Mouse (Mus musculus): ENCODE measurements at regions not wholly inside any gene's neighbourhood (a gene's known extent, or its start where the extent isn't known, plus 50 kb on each side); places are given as distances from the start of the nearest gene placed in this dataset.

DNA sequence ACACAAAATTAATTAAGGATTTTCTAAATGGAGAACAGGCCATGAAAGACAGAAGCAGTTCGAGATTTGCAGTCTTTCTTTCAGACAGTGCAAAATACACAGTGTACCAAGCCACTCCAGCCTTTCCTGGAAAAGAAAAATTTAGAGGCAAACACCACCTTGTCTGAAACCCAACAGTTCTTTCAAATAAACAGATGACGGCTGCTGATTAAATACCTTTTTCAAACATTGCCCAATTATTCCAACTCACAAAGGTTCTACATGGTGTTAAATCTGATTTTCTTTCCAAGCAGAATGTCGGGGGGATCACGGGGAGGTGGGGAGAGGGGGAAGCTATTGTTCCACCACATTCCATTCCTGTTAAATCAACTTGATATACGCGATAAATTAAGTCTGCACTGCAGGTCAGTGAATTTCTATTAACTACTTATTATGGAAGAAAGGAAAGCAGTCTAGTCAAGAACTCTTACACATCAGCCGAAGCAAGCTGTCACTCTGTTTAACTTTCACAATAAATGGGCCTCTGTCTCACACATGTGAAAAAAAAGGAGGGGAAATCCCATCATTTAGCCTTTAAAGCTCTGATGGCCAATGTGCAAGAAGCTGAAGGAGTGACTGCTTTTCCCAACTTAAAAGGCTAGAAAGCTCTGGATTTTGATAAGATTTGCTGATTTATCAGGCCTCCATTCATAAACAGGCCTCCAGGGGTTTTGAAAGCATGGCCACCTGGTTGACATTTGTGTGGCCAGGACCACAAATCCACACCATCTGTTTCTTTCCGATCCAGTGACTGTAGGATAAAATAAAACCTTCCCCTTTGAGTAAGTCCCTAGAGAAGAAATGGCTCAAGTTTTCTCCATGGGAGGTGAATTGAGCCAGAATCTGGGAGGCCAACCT lies 165.4 kb downstream of the Nedd1 start:
- Histone ChIP-seq H3K36me3 (no peaks in the 10 kb centered on the region), H3K9ac (replicated peaks) (no peak overlapping the region), H3K4me2 (replicated peaks) (peak overlapping the region; percentile 42), H3K27me3 (0 out of 2 replicates have a peak, but pooled peaks cover 2% of the 10 kb centered on the region), H3K27ac (peak overlapping the region; percentile 74), H3K4me1 (replicated peaks) (peaks cover 30% of the 10 kb centered on the region), H3K9me3 (no peaks in the 10 kb centered on the region), H3K4me3 (replicated peaks) (0 out of 2 replicates have a peak overlapping the region, but pooled peaks have one; percentile 12)
- ATAC-seq: peak; percentile 77
- WGBS: 3% methylated on average over 8 of the region's 8 CpGs

DNA sequence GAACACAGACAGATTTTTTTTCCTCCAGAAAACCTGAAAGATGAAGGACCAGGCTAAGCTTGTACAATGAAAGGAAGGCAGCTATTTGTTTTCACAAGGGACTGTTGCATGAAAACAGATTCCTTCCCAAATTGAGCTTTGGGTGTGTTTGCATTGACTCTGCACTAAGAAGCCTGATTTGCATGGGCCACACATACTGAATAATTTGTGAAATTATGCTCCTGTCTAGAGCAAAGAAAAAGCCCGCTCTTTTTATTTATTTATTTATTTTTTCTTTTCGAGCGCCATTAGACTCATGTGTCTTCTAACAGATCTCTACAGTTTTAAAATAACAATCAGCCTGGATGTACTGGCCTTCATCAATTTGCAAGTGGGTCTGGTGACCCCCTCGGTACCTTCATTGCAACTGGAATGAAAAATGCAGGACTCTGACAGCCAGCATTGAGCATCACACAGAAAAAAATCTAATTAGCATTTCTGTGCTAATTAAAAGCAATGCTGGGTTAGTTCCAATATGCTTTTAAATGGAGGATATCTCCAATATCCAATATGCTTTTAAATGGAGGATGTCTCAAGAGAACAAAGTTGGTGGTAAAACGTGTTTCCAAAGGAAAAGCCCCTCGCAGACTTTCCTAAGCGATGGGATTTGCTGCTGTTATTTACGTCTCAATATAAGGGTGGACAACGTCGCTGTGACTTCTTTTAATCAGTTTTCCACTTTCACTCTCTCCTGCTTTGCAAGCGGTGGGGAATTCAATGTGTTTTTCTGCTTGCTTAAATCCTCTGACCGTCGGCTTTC lies 166.3 kb downstream of the Nedd1 start:
- 0 out of 2 replicates have a peak, but pooled peaks cover 2% of the 10 kb centered on the region for H3K27me3 ChIP-seq
- H3K4me2 ChIP-seq (replicated peaks): peak overlapping the region; percentile 42
- no peak overlapping the region for H3K9ac ChIP-seq (replicated peaks)
- H3K9me3 ChIP-seq: no peaks in the 10 kb centered on the region
- peak overlapping the region; percentile 74 for H3K27ac ChIP-seq
- 0 out of 2 replicates have a peak overlapping the region, but pooled peaks have one; percentile 12 for H3K4me3 ChIP-seq (replicated peaks)
- WGBS: 5% methylated on average over 13 of the region's 13 CpGs
- ATAC-seq: peak; percentile 41
- no peaks in the 10 kb centered on the region for H3K36me3 ChIP-seq
- H3K4me1 ChIP-seq (replicated peaks): peaks cover 30% of the 10 kb centered on the region

DNA sequence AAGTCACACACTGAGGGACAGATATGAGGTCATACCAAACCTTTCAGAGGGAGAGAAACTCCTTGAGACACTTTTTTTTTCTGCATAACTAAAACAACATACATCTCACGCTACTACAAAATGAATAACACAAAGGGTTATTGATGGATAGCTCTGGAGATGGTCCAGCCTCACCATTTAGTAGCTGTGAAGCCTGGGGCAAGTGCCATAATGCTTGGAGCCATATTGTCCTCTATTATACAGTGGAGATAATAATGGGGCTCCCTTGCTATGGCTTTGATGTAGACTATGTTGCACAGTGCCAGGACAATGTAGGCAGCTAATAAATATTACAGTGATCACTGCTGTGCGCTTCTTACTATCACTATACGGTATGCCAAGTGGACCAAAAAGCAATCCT lies 168.3 kb downstream of the Nedd1 start:
- ATAC-seq: no peak
- H3K4me2 ChIP-seq (replicated peaks): no peak overlapping the region
- 78% methylated on average over 3 of the region's 3 CpGs for WGBS

DNA sequence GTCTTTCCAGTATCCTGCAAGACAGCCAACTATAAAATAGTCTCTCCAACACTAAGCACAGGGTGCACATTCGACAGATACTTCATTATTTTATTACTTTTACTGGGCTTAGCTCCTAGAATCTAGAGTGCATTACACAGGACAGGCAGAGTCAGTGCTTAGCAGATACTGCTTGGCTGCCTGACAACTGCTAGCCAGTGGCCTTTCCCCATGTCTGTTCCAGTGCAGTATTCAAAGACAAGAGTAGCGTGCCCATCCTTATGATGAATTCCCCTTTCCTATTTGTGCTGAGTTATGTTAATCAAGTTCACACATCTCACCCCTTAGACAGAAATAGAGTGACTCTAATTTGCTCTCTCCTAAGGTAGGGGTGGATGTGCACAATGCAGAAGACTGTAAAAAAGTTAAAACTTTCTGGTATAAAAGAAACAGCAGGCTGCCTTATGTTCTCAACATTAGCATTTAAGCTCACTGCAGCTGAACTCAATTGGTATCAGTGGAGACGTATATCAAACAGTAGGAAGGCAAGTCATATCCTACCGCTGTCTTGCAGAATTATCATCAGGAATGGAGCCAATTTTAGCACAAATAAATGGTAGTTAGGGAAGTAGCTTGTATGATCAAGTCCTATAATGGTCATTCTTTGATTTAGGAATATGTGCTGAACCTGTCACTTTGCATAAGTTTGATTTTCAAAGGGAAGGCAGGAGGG lies 173.2 kb downstream of the Nedd1 start:
- Histone ChIP-seq H3K27me3 (no peaks in the 10 kb centered on the region), H3K4me2 (replicated peaks) (no peak overlapping the region), H3K9me3 (no peaks in the 10 kb centered on the region), H3K4me3 (replicated peaks) (no peak overlapping the region), H3K9ac (replicated peaks) (no peak overlapping the region), H3K36me3 (no peaks in the 10 kb centered on the region), H3K27ac (no peak overlapping the region), H3K4me1 (replicated peaks) (no peaks in the 10 kb centered on the region)
- 59% methylated on average over 4 of the region's 4 CpGs for WGBS
- peak; percentile 56 for ATAC-seq

More for the DNA sequence above, 168.3 kb downstream of the Nedd1 start:
- Histone ChIP-seq H3K27ac (no peak overlapping the region), H3K27me3 (no peaks in the 10 kb centered on the region), H3K4me3 (replicated peaks) (no peak overlapping the region), H3K9me3 (no peaks in the 10 kb centered on the region), H3K9ac (replicated peaks) (no peak overlapping the region), H3K4me1 (replicated peaks) (peaks cover 30% of the 10 kb centered on the region), H3K36me3 (no peaks in the 10 kb centered on the region)

DNA sequence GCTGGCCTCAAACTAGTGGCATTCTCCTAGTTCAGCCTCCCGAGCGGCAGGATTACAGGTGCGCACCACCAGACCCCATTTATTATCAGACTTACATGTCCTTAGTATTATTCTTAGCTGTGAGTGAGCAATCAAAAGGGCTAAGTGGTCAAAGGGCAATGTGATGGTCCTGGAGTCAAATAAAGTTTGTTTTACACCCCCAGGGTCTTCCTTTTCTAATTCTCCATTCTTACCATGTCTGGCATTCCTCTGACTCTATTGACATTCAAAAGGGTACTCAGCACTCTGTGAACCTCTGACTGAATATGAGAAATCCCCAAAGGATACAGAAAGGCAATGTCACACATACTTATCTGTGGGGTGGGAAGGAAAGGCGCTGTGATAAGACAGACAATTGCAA lies 183.8 kb downstream of the Nedd1 start:
- 80% methylated on average over 4 of the region's 4 CpGs for WGBS
- Histone ChIP-seq H3K4me2 (replicated peaks) (no peak overlapping the region), H3K9me3 (no peaks in the 10 kb centered on the region), H3K9ac (replicated peaks) (no peak overlapping the region), H3K4me1 (replicated peaks) (peaks cover 8% of the 10 kb centered on the region; the same call in 1 of the 2 replicates), H3K4me3 (replicated peaks) (no peak overlapping the region), H3K27me3 (no peaks in the 10 kb centered on the region), H3K27ac (no peak overlapping the region), H3K36me3 (no peaks in the 10 kb centered on the region)
- ATAC-seq: no peak

DNA sequence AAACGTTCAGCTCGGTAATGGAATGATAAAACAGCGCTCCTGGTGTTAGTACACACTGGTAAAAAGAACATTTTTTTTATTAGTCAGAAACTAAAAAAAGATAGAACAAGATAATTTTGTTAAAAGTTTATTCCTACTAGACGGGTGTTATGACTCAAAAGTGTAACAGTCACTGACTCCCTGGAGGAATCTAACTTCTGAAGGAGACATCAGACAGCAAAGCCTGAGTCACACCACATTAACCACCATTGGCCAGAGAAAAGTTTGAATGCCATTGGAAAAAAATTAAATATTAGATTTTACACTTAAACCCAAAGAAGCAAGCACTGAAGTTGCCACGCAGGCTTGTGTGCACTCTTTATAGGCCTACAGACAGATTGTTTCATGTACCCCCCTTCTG lies 205.3 kb downstream of the Nedd1 start:
- H3K4me3 ChIP-seq (replicated peaks): no peak overlapping the region
- no peaks in the 10 kb centered on the region for H3K9me3 ChIP-seq
- peaks cover 11% of the 10 kb centered on the region; the same call in 1 of the 2 replicates for H3K4me1 ChIP-seq (replicated peaks)
- H3K27ac ChIP-seq: no peak overlapping the region
- H3K4me2 ChIP-seq (replicated peaks): no peak overlapping the region
- no peak for ATAC-seq
- no peaks in the 10 kb centered on the region for H3K27me3 ChIP-seq
- 45% methylated on average over 5 of the region's 5 CpGs for WGBS
- H3K36me3 ChIP-seq: no peaks in the 10 kb centered on the region
- no peak overlapping the region for H3K9ac ChIP-seq (replicated peaks)

DNA sequence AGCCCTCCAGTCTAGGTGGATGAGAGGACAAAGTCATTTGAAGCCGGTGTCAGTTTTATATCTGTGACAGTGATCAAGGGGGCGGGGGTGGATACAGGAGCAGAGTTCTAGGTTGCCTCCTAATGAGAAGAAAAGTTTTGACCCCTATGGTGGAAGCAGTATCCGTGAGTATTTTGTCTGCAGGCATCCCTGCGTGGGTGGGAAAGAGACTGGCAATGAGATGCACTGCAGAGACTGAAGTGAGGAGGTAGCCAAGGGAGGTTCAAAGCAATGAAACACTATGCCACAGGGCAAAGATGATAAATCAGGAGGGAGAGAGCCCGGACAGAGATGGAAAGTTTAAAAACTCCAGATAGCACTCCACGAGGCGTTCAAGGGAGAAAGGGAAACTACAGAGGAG lies 210.5 kb downstream of the Nedd1 start:
- no peak overlapping the region for H3K27ac ChIP-seq
- H3K9me3 ChIP-seq: no peaks in the 10 kb centered on the region
- no peak overlapping the region for H3K4me2 ChIP-seq (replicated peaks)
- 79% methylated on average over 7 of the region's 7 CpGs for WGBS
- no peak overlapping the region for H3K4me3 ChIP-seq (replicated peaks)
- peaks cover 8% of the 10 kb centered on the region; the same call in 1 of the 2 replicates for H3K4me1 ChIP-seq (replicated peaks)
- H3K36me3 ChIP-seq: no peaks in the 10 kb centered on the region
- H3K9ac ChIP-seq (replicated peaks): no peak overlapping the region
- no peaks in the 10 kb centered on the region for H3K27me3 ChIP-seq
- ATAC-seq: no peak

DNA sequence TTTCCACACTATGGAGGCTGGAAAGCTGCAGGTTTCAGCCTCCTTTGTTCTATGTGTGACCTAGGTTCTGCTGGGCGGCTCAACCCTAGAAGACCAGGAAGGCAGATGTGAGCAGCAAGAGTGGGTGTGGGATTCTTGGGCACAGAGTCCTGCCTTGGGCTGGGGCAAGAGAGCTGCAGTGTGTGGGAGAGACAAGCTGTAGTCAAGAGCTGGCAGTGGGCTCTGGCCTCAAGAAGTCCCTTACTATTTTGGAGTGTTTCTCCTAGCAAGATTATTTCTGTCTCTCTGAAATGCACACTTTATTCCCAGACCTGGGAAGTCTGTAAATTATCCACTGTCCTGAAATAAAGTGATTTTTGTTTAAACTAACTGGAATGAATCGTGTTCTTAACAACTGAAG lies 211.5 kb downstream of the Nedd1 start:
- Histone ChIP-seq H3K4me3 (replicated peaks) (no peak overlapping the region), H3K9ac (replicated peaks) (no peak overlapping the region), H3K9me3 (no peaks in the 10 kb centered on the region), H3K4me1 (replicated peaks) (0 out of 2 replicates have a peak, but pooled peaks cover 4% of the 10 kb centered on the region), H3K27me3 (no peaks in the 10 kb centered on the region), H3K27ac (no peak overlapping the region), H3K36me3 (no peaks in the 10 kb centered on the region), H3K4me2 (replicated peaks) (no peak overlapping the region)
- no peak for ATAC-seq
- WGBS: 92% methylated on average over 2 of the region's 2 CpGs

DNA sequence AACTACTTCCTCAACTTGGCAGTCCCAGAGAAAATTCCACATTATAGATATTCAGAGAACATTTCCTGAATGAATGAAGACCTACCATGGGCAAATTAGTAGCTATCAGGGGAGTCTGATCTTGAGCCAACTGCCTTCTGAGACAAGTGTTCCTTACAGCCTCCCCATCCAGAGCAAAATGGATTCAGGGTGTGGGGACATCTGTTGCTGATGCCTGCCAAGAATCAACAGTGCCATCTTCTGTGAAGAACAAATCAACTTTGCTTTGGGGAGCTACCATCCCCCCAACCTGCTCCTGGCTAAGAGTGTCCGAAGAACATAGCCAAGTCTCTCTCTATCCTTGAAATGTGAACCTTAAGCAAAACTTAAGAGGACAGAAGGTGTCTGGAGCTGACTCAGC lies 217.9 kb downstream of the Nedd1 start:
- Histone ChIP-seq H3K4me1 (replicated peaks) (no peaks in the 10 kb centered on the region), H3K9me3 (no peaks in the 10 kb centered on the region), H3K27me3 (no peaks in the 10 kb centered on the region), H3K9ac (replicated peaks) (no peak overlapping the region), H3K4me3 (replicated peaks) (no peak overlapping the region), H3K36me3 (no peaks in the 10 kb centered on the region), H3K27ac (no peak overlapping the region), H3K4me2 (replicated peaks) (no peak overlapping the region)
- no peak for ATAC-seq
- 93% methylated on average over 1 of the region's 1 CpGs for WGBS

DNA sequence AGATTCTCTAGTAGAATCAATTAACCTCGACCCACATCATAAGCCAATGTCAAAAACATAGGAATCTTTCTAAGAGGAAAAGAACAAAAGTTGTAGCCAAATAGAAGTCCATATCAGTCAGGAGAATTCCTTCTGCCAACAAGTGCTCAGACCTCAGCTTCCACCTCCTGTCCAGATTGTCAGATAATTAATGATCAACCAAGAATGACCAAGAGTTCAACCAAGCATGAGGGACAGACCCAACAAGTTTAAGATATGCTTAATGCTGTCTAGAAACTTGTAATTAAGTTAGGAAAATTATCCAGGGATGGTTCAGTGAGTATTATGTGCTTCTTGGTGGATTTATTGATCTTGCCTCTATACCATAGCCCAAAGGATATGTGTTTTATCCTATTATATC lies 238.6 kb downstream of the Nedd1 start:
- WGBS: 70% methylated on average over 1 of the region's 1 CpGs
- H3K27me3 ChIP-seq: no peaks in the 10 kb centered on the region

DNA sequence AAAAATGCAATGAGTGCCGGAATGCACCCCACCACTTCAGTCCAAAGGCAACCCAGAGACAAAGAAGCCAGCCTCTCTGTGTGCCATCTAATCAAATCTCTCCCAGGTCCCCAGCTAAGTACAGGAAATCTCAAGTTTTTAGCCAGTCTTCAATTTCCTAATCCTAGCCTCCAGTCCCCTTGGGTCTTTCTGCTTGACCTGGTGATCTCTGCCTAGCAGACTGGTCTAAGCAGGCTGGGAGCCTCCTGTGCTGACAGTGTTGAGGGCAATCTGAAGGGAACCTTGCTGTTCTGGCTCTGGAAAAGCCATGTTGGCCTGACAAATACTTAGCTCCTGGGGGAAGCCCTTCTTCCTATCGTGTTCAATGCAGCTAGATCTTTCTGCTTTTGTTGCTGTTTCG lies 248.9 kb downstream of the Nedd1 start:
- Histone ChIP-seq H3K27me3 (no peaks in the 10 kb centered on the region), H3K36me3 (no peaks in the 10 kb centered on the region), H3K4me1 (replicated peaks) (0 out of 2 replicates have a peak, but pooled peaks cover 3% of the 10 kb centered on the region), H3K4me3 (replicated peaks) (no peak overlapping the region), H3K9me3 (no peaks in the 10 kb centered on the region), H3K27ac (no peak overlapping the region), H3K9ac (replicated peaks) (no peak overlapping the region), H3K4me2 (replicated peaks) (no peak overlapping the region)
- ATAC-seq: no peak
- WGBS: 42% methylated on average over 3 of the region's 3 CpGs

More for the DNA sequence above, 238.6 kb downstream of the Nedd1 start:
- no peak overlapping the region for H3K4me2 ChIP-seq (replicated peaks)
- H3K4me3 ChIP-seq (replicated peaks): no peak overlapping the region
- H3K9me3 ChIP-seq: peaks cover 9% of the 10 kb centered on the region; the same call in 1 of the 2 replicates
- no peak overlapping the region for H3K9ac ChIP-seq (replicated peaks)
- no peaks in the 10 kb centered on the region for H3K36me3 ChIP-seq
- no peaks in the 10 kb centered on the region for H3K4me1 ChIP-seq (replicated peaks)
- no peak for ATAC-seq
- H3K27ac ChIP-seq: no peak overlapping the region

Data from midbrain, embryonic 13.5 days (tissue).